Mouse (Mus musculus) layer of hippocampus, adult 2 months (tissue): Measurements from ENCODE around the gene Gigyf1. TPM values are rescaled to one million over a fixed set of nuclear protein-coding genes. Genes with fewer than 3 reads are reported as not detected.
A peak's percentile ranks its signal among the peaks of the same experiment; 100 is the strongest.

Experiments used
- DNase-seq, 2 experiments: peaks; one replicate each; pipeline ENCODE4 v3.0.0; 2022; ENCODE audit warnings: low spot score in 2 of 2
- H3K27ac ChIP-seq: fragments of 200-600 bp; 2 replicates; pipeline ENCODE4 v1.8.1; 2022
- H3K4me3 ChIP-seq: fragments of 200-600 bp; 2 replicates; pipeline ENCODE4 v1.8.1; 2022; ENCODE audit warnings: mild to moderate bottlenecking
- CTCF ChIP-seq: fragments of 200-600 bp; conservative IDR thresholded peaks from 2 replicates; pipeline ENCODE4 v1.8.1; 2022; ENCODE audit warnings: antibody characterized with exemption, mild to moderate bottlenecking, moderate library complexity
- total RNA-seq, 2 experiments: library from RNA; stranded (reverse); gene quantifications; 2 replicates each; pipeline ENCODE4 v1.2.3; 2021

Gigyf1 gene
- total RNA-seq, 2 experiments from 2014 or later, result 61.9 to 63.5 TPM

DNA sequence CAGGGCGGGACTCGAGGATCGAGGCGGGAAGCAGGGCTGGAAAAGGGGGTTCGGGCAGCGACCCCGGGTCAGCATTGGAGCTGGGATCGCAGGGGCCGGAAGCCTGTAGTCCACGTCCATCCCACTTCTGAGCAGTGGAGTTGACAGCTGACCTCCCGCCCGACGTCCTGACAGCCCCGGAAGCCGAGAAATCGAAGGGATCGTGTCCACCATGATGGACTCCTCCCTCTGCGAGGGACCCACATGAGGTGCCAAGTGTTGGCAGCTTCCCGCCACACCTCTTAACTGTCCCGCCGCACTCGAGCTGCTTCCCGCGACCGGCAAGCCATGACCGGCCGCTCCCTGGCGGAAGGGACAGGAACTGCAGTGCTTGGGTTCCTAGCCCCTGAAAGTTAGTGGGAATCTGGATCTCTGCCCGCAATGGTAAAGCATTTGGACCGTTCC lies 15.7 kb upstream of the Gigyf1 start:
- TF ChIP-seq CTCF, result peak; percentile 97
- Histone ChIP-seq H3K4me3 (peak overlapping the region; percentile 84), H3K27ac (peak overlapping the region; percentile 100)
- DNase-seq, result peak; percentile 62 to 71

DNA sequence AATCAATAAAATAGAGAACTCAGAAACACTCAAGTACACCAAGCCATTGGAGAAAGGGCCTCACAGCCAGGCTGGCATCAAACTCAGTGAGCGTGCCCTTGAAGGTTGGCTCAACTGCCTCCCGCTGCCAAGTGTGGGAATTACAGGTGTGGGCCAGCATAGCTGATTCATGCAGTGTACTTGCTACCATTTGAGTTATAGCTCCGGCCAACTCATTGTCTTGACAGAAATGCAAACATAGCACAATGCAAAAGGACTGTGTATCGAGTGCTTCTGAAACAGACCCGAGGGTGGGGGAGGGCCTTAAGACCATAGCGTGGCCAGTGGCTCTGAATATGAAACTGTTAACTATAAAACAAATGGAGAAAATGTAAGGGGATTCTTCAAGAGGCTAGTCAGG lies 14.3 kb upstream of the Gigyf1 start:
- no peak overlapping the region for H3K27ac ChIP-seq
- peak; percentile 30 for TF ChIP-seq CTCF
- DNase-seq, result no peak
- H3K4me3 ChIP-seq, result no peak overlapping the region

DNA sequence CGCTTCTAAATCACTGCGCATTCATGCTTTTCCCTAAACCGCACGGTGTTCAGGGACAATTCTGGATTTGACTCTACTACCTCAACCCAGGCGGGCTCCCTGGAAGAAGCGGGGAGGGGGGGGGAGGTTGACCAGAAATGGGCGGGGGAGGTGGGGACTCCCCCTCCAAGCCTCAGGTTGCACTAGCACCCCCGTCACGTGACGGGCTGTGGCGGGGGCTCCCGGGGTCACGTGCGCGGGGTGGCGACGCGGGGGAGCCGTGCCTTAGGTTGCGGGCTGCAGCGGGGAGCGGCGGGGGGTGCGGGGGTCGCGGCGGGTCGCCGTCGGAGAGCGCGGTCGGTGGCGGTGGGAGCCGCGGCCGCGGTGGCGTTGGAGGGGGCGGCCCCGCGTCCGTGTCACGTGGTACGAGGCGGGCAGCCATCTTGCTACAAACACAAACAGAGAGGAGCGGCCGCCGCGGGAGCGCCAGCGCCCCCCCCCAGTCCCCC lies 8.3 kb upstream of the Gigyf1 start:
- Histone ChIP-seq H3K4me3 (peak overlapping the region; percentile 76), H3K27ac (peak overlapping the region; percentile 96)
- peak in 1 of 2 experiments; percentile 67 for DNase-seq
- TF ChIP-seq CTCF, result no peak

DNA sequence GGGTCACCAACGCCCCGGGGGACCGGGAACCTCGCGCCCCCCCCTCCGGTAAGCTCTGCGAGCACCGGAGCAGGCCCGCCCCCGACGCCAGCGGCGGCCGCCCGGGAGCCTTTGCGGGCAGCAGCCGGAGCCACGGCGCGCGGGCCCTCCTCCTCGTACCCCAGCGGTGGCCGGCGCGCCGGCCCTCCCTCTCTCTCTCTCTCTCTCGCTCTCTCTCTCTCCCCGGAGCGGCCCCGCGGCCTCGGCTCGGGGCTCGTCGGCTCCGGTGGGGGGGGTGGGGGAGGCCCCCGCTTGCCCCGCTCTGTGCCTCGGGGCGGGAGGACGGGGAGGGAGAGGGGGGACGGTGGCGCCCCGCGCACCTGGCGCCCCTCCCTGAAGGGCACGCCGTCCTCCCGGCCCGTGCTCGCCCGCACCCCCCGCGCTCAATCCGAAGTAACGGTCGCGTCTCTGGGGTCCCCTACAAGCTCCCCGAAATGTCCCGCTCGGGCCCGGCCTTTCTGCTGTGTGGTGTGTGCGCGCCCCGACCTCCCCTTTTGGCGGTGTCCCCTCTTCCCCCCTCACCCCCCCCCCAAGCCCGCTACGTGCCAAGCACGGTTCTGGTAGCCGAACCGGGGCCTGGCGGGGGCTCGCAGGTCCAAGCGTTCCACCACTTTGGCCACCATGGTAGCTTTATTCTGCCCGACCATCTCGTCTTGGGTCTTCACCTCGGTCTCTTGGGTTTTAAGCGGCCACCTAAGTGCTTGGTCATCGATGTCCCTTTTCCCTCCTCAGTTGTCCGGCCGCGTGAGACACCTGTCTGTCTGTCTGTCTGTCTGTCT lies 7.6 kb upstream of the Gigyf1 start:
- H3K27ac ChIP-seq, result peak overlapping the region; percentile 96
- H3K4me3 ChIP-seq, result peak overlapping the region; percentile 76
- DNase-seq, result no peak
- TF ChIP-seq CTCF, result no peak

DNA sequence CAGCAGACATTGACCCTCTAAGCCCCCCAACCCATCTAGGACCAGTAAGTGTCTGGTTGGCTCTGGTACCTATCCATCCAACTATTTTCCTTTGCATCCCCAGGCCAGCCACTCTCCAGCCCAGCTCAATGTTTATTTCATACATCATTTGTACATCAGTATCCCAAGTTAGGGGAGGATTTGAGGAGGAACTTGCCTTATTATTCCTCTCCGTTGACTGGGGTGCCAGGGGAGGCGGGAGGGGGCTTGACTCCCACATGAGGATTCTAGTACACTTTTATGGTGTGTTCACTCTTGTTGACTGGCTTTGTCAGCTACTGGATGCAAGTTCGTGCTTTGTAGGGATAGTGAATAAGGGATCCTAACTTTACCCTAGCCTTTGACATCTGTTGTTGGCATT lies 6.6 kb upstream of the Gigyf1 start:
- H3K4me3 ChIP-seq, result peak overlapping the region; percentile 76
- peak overlapping the region; percentile 96; the same call in 1 of the 2 replicates for H3K27ac ChIP-seq
- no peak for TF ChIP-seq CTCF
- DNase-seq, result no peak

DNA sequence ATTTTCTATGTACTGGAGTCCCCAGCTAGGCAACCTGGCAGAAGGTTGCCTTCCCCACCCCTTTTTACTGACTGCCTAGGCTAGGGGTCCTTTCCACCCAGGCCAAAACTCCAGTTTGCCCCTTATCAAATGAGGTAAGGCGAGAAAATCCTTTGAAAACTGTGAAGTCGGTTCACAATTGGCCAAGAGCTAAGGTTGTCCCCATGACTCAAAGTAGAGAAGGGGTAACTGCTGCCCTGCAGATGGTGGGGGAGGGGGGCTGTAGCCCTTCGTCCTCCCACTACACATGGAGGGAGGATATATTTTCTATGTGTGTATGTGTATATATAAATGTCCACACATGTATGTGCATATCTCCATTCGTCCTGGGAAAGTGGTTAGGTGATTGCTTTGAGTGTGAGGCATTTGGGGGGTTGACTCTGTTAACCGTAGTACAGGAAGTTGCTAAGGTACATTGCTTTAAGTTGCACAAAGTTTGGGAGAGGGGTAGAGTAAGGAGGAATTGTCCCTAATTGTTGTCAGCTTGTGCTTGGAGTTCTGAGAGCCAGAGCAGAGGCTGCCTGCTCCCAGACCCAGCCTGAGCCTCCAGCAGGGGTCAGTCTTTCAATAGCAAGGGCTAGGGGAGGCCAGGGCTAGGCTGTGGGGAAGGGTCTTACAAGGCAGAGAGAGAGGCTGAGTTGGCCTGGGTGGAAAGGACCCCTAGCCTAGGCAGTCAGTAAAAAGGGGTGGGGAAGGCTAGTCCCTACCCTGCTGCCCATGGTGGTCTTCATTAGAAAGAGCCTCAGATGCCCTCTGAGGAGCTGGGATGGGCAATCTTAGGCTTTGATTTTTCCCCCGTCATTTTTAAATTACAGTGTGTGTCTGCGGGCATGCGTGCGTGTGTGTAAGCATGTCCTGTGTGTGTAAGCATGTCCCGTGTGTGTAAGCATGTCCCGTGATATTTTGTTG lies 5.2 kb upstream of the Gigyf1 start:
- no peak for DNase-seq
- no peak overlapping the region for H3K4me3 ChIP-seq

DNA sequence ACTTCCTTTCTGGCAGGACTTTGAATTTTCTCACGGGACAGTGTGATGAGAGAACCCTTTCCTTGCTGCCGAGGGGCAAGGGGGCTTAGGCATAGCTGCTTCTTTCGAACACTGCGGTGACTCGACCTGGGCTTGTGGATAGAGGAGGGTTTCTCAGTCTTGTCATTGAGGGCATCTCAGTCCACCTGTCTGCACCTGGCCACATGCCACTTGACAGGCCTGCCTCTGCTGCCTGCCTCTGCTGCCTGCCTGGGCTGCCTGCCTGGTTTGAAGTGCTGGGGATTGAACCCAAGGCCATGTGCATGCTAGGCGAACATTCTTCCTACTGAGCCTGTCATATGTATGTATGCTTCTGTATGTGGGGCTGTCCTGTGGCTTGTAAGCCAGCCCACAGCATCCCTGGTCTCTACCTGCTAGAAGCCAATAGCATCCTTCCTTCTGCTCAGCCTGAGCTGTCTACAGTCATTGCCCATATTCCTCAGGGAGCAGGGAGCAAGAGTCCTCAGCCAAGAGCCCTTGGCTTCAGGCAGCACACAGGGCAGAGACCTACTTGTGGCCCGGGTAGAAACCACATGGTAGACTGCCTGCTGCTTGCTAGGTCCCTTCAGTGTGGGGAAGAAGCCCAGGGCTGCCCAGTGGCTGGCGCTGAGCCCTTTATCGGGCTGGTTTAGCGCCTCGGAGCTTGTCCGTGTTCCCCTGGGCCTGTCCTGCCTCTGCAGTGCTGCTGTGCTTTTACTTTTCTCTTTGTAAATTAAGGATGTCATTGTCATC lies 4.2 kb upstream of the Gigyf1 start:
- H3K4me3 ChIP-seq, result no peak overlapping the region
- no peak for DNase-seq
- TF ChIP-seq CTCF, result no peak
- H3K27ac ChIP-seq, result no peak overlapping the region

More for the DNA sequence above, 5.2 kb upstream of the Gigyf1 start:
- H3K27ac ChIP-seq, result no peak overlapping the region
- peak; percentile 76 for TF ChIP-seq CTCF

DNA sequence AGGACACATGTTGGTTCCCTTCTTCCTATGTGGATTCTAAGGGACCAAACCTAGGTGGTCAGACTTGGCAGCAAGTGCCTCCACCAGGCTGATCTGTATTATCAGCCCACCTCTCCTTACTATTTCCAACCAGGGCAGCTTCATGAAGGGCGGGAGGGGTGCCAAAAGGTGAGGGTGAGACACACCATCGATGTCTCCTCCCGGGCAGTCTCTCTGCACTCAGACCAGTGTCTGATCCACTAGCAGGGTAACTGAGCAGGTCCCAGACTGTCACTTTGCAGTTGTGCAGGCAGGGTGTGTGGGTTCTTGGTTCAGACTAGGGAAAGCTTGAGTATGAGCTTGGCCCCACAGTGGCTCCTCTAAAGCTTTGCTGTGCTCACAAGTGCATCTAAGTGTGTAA lies 3.5 kb upstream of the Gigyf1 start:
- no peak for TF ChIP-seq CTCF
- Histone ChIP-seq H3K27ac (no peak overlapping the region), H3K4me3 (no peak overlapping the region)
- DNase-seq, result no peak

DNA sequence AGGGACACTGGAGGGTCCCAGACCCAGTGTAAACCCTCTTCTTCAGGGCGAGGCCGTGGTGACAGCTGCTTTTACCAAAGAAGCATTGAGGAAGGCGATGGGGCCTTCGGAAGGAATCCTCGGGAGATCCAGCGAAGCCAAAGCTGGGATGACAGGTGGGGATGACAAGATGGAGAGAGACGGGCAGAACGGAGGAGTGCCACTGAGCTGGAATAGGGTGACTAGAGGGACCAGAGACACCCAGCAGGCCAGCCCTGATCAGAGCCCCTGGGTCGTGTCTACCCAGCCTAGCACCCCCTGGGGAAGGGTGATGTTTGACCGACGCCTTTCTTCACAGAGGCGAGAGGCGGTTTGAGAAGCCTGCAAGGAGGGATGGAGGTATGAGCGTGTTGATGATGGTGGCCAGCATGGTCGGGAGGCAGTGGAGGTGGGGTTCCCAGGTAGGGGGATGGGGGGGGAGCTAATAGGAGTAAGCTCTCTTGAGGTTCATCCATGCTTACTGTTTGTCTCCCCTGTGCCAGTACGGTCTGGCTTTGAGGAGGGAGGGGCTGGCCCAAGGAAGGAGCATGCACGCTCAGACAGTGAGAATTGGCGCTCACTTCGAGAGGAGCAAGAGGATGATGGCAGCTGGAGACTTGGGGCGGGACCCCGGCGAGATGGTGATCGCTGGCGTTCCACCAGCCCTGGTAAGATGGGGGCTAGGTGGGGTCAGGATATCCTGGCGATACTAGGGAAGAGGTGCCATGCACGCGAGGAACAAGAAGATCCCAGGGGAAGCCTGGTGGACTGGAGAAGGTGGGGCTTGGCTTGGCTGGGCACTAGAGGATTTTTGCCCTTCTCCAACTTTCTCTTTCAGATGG lies 1.6 kb downstream of the Gigyf1 start:
- DNase-seq, result no peak
- no peak overlapping the region for H3K27ac ChIP-seq
- H3K4me3 ChIP-seq, result no peak overlapping the region
- TF ChIP-seq CTCF, result no peak

DNA sequence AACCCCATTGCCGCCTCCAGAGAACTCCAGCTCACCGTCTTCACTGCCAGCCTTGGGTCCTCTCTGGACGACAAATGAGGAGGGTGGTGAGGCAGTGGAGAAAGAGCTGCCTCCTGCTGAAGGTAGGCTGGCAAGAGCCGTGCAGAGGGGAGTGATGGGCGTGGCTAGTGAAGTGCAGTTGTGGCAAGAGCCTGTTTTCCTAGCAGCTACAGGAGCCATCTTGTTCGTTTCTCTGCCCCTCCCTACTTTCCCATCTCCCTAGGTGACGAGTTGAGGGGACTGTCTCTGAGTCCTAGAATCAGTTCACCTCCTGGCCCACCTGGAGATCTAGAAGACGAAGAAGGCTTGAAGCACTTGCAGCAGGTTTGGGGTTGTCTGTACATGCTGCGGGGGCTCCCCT lies 3.5 kb downstream of the Gigyf1 start:
- H3K27ac ChIP-seq, result no peak overlapping the region
- no peak for TF ChIP-seq CTCF
- DNase-seq, result no peak
- no peak overlapping the region for H3K4me3 ChIP-seq

DNA sequence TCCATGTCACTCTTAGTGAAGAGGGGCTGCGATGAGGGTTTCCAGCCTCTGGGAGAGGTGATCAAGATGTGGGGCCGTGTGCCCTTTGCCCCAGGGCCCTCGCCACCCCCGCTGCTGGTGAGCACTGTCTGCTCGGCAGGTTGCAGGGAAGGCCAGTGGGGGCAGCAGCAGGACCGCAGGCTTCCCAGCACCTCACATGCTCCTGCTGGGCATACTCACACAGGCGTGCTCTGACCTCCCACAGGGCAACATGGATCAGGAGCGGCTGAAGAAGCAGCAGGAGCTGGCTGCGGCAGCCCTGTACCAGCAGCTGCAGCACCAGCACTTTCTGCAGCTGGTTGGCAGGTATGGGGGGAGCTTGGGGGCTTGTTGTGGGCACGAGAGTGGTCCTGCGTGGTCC lies 4.4 kb downstream of the Gigyf1 start:
- DNase-seq, result no peak
- no peak for TF ChIP-seq CTCF
- no peak overlapping the region for H3K4me3 ChIP-seq
- no peak overlapping the region for H3K27ac ChIP-seq
